Mouse (Mus musculus): ENCODE measurements around the gene Susd6. TPM values are rescaled to one million over a fixed set of nuclear protein-coding genes. Genes with fewer than 3 reads are reported as not detected.

Susd6 gene
- polyA plus RNA-seq, 2 experiments = 11.1 to 11.6 TPM

DNA sequence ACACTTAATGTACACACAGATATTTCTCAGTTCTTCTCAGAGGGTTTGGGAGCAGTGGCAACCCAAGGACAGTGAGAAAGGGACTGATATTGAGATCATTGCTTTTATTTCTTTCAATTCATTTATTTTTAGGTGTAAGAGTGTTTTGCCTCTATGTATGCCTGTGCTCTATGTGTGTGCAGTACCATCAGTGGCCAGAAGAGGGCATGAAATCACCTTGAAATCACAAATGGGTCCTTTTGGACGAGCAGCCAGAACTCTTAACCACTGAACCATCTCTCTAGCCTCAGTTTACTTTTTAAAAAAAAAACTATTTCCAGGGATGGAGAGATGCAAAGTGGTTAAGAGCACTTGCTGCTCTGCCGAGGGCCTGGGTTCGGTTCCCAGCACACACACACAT is 99.0 kb downstream of the Susd6 start:
- TF ChIP-seq CTCF (IDR thresholded peaks at IDR 0.05; ENCODE audit: low read depth) (peak; percentile 59), EP300 (IDR thresholded peaks at IDR 0.05; ENCODE audit: low read depth) (no peak)
- Histone ChIP-seq H3K4me2 (ENCODE audit: low read depth) (no peak overlapping the region), H3K9ac (replicated peaks) (no peak overlapping the region), H3K36me3 (replicated peaks; ENCODE audit: control insufficient read depth, insufficient read depth, low read depth) (no peaks in the 10 kb centered on the region), H3K27ac (no peak overlapping the region), H3K4me3 (ENCODE audit: insufficient read depth in 1 of 2, low read depth in 2 of 2, low read length in 2 of 2) (no peak overlapping the region), H3K9me3 (ENCODE audit: control insufficient read depth, low read length) (peaks cover 2% of the 10 kb centered on the region; the same call in 1 of the 2 replicates), H3K27me3 (ENCODE audit: control insufficient read depth, insufficient read depth, low read length) (no peaks in the 10 kb centered on the region), H3K4me1 (replicated peaks; ENCODE audit: control insufficient read depth in 2 of 2, insufficient read depth in 2 of 2, low read length in 1 of 2) (peaks cover 0 to 7% of the 10 kb centered on the region in 2 experiments; a peak in 3 of 4 replicates)
- DNase-seq (ENCODE audit: low read depth in 3 of 3, low spot score in 3 of 3) (no peak), ATAC-seq (ENCODE audit: insufficient read depth) (no peak)
- WGBS (ENCODE audit: insufficient replicate concordance) = 76% methylated on average over 3 of the region's 3 CpGs

DNA sequence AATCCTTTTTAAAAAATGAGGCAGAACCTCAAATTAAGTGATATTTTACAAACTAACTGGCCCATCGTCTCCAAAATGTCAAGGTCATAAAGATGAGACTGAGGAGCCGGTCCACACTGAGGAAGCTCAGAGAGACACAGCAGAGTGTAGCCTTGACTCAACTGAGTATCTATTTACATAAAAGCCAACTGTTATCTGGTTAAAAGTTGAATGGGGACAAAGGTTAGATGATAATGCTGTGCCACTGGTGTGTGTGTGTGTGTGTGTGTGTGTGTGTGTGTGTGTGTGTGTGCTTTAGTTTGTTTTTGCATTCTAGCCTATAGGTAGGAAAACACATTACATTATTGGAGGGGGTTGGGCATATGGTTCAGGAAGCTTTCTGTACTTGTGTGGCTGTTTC is 100.8 kb downstream of the Susd6 start:
- no peak for TF ChIP-seq CTCF (IDR thresholded peaks at IDR 0.05; ENCODE audit: low read depth)
- no peak for TF ChIP-seq EP300 (IDR thresholded peaks at IDR 0.05; ENCODE audit: low read depth)
- H3K27ac ChIP-seq = no peak overlapping the region
- H3K27me3 ChIP-seq (ENCODE audit: control insufficient read depth, insufficient read depth, low read length) = no peaks in the 10 kb centered on the region
- no peaks in the 10 kb centered on the region for H3K36me3 ChIP-seq (replicated peaks; ENCODE audit: control insufficient read depth, insufficient read depth, low read depth)
- H3K9ac ChIP-seq (replicated peaks) = no peak overlapping the region
- 86% methylated on average over 2 of the region's 2 CpGs for WGBS (ENCODE audit: insufficient replicate concordance)
- H3K4me1 ChIP-seq (replicated peaks; ENCODE audit: control insufficient read depth in 2 of 2, insufficient read depth in 2 of 2, low read length in 1 of 2) = no peaks in the 10 kb centered on the region
- DNase-seq (ENCODE audit: low read depth in 3 of 3, low spot score in 3 of 3) (no peak), ATAC-seq (ENCODE audit: insufficient read depth) (peak; percentile 43; the same call in 1 of the 2 replicates)
- no peak overlapping the region for H3K4me3 ChIP-seq (ENCODE audit: insufficient read depth in 1 of 2, low read depth in 2 of 2, low read length in 2 of 2)
- H3K9me3 ChIP-seq (ENCODE audit: control insufficient read depth, low read length) = peaks cover 2% of the 10 kb centered on the region; the same call in 1 of the 2 replicates
- H3K4me2 ChIP-seq (ENCODE audit: low read depth) = no peak overlapping the region

DNA sequence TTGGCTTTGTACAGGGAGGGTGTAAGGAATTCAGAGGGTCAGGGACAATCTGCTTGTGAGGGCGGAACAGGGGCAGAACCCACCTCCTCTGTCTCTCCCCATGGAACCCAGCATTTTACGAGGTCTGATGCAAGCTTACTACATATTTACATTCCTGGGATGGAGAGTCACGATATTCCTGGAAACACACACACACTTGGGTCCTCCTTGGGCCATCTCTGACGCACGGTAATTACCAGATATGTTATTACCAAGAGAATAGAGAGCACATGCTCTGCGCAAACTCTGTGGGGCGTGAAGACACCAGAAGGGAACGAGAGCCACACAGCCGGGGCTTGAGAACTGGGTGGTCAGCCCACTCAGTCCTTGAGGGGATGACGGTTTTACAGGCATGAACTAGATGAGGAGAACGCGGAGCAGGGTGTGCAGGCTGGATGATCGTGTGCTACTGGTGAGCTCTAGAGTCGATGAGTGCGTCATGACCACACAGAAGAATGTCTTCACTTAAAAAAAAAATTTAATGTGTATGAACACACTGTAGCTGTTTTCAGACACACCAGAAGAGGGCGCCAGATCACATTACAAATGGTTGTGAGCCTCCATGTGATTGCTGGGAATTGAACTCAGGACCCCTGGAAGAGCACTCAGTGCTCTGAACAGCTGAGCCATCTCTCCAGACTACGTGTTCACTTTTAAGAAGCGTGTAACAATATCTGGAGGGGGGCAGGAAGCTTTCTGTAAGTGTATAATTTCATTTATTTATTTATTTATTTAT is 103.6 kb downstream of the Susd6 start:
- DNase-seq (ENCODE audit: low read depth in 3 of 3, low spot score in 3 of 3) = no peak
- ATAC-seq (ENCODE audit: insufficient read depth) = no peak
- Histone ChIP-seq H3K27me3 (ENCODE audit: control insufficient read depth, insufficient read depth, low read length) (no peaks in the 10 kb centered on the region), H3K27ac (no peak overlapping the region), H3K36me3 (replicated peaks; ENCODE audit: control insufficient read depth, insufficient read depth, low read depth) (no peaks in the 10 kb centered on the region), H3K4me2 (ENCODE audit: low read depth) (no peak overlapping the region), H3K9ac (replicated peaks) (no peak overlapping the region), H3K9me3 (ENCODE audit: control insufficient read depth, low read length) (peaks cover 2% of the 10 kb centered on the region; the same call in 1 of the 2 replicates), H3K4me1 (replicated peaks; ENCODE audit: control insufficient read depth in 2 of 2, insufficient read depth in 2 of 2, low read length in 1 of 2) (no peaks in the 10 kb centered on the region), H3K4me3 (ENCODE audit: insufficient read depth in 1 of 2, low read depth in 2 of 2, low read length in 2 of 2) (no peak overlapping the region)
- TF ChIP-seq EP300 (IDR thresholded peaks at IDR 0.05; ENCODE audit: low read depth) (no peak), CTCF (IDR thresholded peaks at IDR 0.05; ENCODE audit: low read depth) (peak; percentile 23; the same call in 1 of the 2 replicates)
- WGBS (ENCODE audit: insufficient replicate concordance) = 78% methylated on average over 18 of the region's 18 CpGs

DNA sequence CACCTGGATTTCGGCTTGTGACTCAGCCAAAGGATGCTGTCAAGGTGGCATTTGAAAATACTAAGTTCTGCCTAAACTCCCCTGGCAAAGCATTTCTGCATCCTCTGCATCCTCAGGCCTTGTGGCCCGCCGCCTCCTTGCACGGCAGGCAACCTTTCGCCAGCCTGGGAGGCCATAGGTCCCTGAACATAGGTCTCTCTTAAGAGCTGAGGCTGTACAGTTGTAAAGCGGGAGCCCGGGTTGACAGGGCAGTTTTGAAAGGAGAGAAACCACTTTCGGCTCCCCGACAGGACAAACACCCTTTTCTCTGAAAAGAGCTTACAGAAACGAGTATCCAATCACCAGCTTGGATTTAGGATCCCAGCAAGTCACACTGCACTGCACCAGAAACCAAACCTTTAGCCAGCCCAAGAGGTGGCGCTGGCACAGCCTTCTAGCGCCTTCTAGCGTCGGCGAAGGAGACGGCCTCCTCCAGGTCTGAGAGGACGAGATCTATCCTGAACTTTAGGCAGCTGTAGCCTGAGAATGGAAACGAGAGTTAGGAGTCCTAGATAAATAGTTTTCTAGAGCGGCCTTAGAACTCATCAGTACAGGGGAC is 104.8 kb downstream of the Susd6 start:
- WGBS (ENCODE audit: insufficient replicate concordance) = 18% methylated on average over 19 of the region's 19 CpGs

DNA sequence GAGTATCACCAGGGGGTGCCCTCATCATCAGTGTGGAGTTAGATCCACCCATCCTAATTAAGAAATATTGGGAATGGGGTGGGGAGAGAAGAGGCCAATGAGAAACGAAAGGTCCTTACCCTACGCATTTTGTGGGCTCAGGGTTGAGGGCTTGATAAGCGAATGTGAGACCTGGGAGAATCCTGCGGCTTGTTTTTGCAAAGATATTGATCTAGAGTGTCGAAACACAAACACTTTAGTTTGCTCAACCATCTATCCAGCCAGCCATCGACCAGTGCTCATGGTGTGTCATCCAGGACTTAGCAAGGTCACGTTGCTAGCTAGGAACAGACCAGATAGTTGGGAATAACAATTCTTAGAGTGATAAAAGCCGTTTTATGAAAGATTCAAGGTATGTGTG is 119.3 kb downstream of the Susd6 start:
- H3K9ac ChIP-seq (replicated peaks) = no peak overlapping the region
- no peak for TF ChIP-seq EP300 (IDR thresholded peaks at IDR 0.05; ENCODE audit: low read depth)
- TF ChIP-seq CTCF (IDR thresholded peaks at IDR 0.05; ENCODE audit: low read depth) = no peak
- no peak overlapping the region for H3K4me3 ChIP-seq (ENCODE audit: insufficient read depth in 1 of 2, low read depth in 2 of 2, low read length in 2 of 2)
- no peak overlapping the region for H3K27ac ChIP-seq
- ATAC-seq (ENCODE audit: insufficient read depth) = peak; percentile 67; the same call in 1 of the 2 replicates
- WGBS (ENCODE audit: insufficient replicate concordance) = 52% methylated on average over 8 of the region's 8 CpGs
- no peaks in the 10 kb centered on the region for H3K4me1 ChIP-seq (replicated peaks; ENCODE audit: control insufficient read depth in 2 of 2, insufficient read depth in 2 of 2, low read length in 1 of 2)
- H3K9me3 ChIP-seq (ENCODE audit: control insufficient read depth, low read length) = no peaks in the 10 kb centered on the region; the same call in 1 of the 2 replicates
- no peak overlapping the region for H3K4me2 ChIP-seq (ENCODE audit: low read depth)
- no peak for DNase-seq (ENCODE audit: low read depth in 3 of 3, low spot score in 3 of 3)
- H3K27me3 ChIP-seq (ENCODE audit: control insufficient read depth, insufficient read depth, low read length) = no peaks in the 10 kb centered on the region
- H3K36me3 ChIP-seq (replicated peaks; ENCODE audit: control insufficient read depth, insufficient read depth, low read depth) = no peaks in the 10 kb centered on the region

More for the DNA sequence above, 104.8 kb downstream of the Susd6 start:
- H3K4me2 ChIP-seq (ENCODE audit: low read depth) = no peak overlapping the region
- no peaks in the 10 kb centered on the region for H3K36me3 ChIP-seq (replicated peaks; ENCODE audit: control insufficient read depth, insufficient read depth, low read depth)
- ATAC-seq (ENCODE audit: insufficient read depth) = peak; percentile 74; the same call in 1 of the 2 replicates
- H3K4me1 ChIP-seq (replicated peaks; ENCODE audit: control insufficient read depth in 2 of 2, insufficient read depth in 2 of 2, low read length in 1 of 2) = no peaks in the 10 kb centered on the region
- TF ChIP-seq CTCF (IDR thresholded peaks at IDR 0.05; ENCODE audit: low read depth) = peak; percentile 99
- TF ChIP-seq EP300 (IDR thresholded peaks at IDR 0.05; ENCODE audit: low read depth) = no peak
- no peak overlapping the region for H3K4me3 ChIP-seq (ENCODE audit: insufficient read depth in 1 of 2, low read depth in 2 of 2, low read length in 2 of 2)
- no peaks in the 10 kb centered on the region for H3K27me3 ChIP-seq (ENCODE audit: control insufficient read depth, insufficient read depth, low read length)
- H3K9ac ChIP-seq (replicated peaks) = no peak overlapping the region
- H3K9me3 ChIP-seq (ENCODE audit: control insufficient read depth, low read length) = no peaks in the 10 kb centered on the region
- DNase-seq (ENCODE audit: low read depth in 3 of 3, low spot score in 3 of 3) = peak; percentile 39 to 55 (median 41)
- no peak overlapping the region for H3K27ac ChIP-seq

Data from liver, embryonic 14.5 days (tissue).